Comparison of ENCODE assay signal across 24 mouse cellular contexts in the genomic region with DNA sequence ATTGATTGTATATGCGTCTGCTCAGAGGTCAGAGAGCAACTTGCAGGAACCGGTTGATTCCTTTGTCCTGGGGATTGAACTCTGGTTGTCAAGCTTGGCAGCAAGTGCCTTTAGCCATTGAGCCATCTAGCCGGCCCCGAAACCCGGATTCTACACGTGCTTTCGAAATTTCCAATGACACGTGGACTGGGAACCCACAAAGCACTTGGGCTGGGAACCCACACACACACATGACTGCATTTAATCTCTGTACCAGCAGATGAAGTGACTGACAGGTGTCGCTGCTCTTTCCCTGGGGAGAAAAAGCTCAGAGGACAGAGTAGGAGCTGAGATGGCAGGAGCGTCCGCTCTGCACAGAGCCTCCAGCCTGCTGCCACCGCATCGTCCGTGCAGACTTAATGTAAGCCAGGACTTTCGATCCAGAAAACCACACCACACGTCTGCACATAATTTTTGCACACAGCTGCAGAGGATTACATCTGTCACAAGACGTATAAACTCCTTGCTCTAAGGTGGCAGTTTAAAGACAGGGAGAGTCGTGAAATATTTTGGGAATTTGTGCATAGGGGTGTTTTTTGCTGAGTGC.
DNase-seq lines count a peak whose midpoint lies in the region; ATAC-seq lines count a peak whose summit lies in the region.
"Had no signal": no experiment of that assay in that cellular context is flagged by ENCODE, and none has a peak within 500 bp of the region (broad histone marks: within the 10 kb centered on the region; RNA-seq: fewer than 3 reads in every experiment).

No protein-coding gene starts in this region.

- no peak overlapping the region for H3K4me2 ChIP-seq in heart, embryonic 13.5 days
- no peak overlapping the region for H3K4me2 ChIP-seq in midbrain, embryonic 16.5 days (ENCODE audit: low read length)
- H3K4me2 ChIP-seq in stomach, embryonic 15.5 days, result peak overlapping the region; percentile 8; the same call in 1 of the 2 replicates
- H3K4me2 ChIP-seq: hindbrain, embryonic 12.5 days; liver, embryonic 11.5 days; neural tube, embryonic 12.5 days had no signal

- no peak overlapping the region for H3K4me3 ChIP-seq in heart, embryonic 13.5 days
- no peak overlapping the region for H3K4me3 ChIP-seq in midbrain, embryonic 10.5 days
- H3K4me3 ChIP-seq in midbrain, embryonic 16.5 days (ENCODE audit: low read depth, low read length), result no peak overlapping the region
- H3K4me3 ChIP-seq in stomach, embryonic 15.5 days (replicated peaks), result no peak overlapping the region
- H3K4me3 ChIP-seq: forebrain, embryonic 10.5 days; heart, embryonic 10.5 days; hindbrain, embryonic 12.5 days; neural tube, embryonic 12.5 days had no signal

- H3K4me1 ChIP-seq in heart, embryonic 13.5 days, result peaks cover 13% of the 10 kb centered on the region
- 0 out of 2 replicates have a peak, but pooled peaks cover 6% of the 10 kb centered on the region for H3K4me1 ChIP-seq in midbrain, embryonic 10.5 days
- no peaks in the 10 kb centered on the region for H3K4me1 ChIP-seq in midbrain, embryonic 16.5 days (ENCODE audit: control insufficient read depth, insufficient read depth, low read length)
- 0 out of 2 replicates have a peak, but pooled peaks cover 9% of the 10 kb centered on the region for H3K4me1 ChIP-seq in stomach, embryonic 15.5 days
- H3K4me1 ChIP-seq: hindbrain, embryonic 12.5 days had no signal

- H3K9ac ChIP-seq in heart, embryonic 13.5 days, result no peak overlapping the region
- no peak overlapping the region for H3K9ac ChIP-seq in midbrain, embryonic 16.5 days (ENCODE audit: low read depth, low read length)
- H3K9ac ChIP-seq in stomach, embryonic 15.5 days, result no peak overlapping the region
- H3K9ac ChIP-seq: forebrain, postnatal 0 days; hindbrain, embryonic 12.5 days; neural tube, embryonic 12.5 days had no signal

- peak overlapping the region; percentile 2; the same call in 1 of the 2 replicates for H3K27ac ChIP-seq in heart, embryonic 13.5 days (replicated peaks)
- 0 out of 2 replicates have a peak overlapping the region, but pooled peaks have one; percentile 1 for H3K27ac ChIP-seq in midbrain, embryonic 10.5 days (replicated peaks)
- no peak overlapping the region for H3K27ac ChIP-seq in midbrain, embryonic 16.5 days (ENCODE audit: low read length)
- H3K27ac ChIP-seq in stomach, embryonic 15.5 days, result peak overlapping the region; percentile 57
- H3K27ac ChIP-seq: forebrain, embryonic 10.5 days; hindbrain, embryonic 12.5 days; neural tube, embryonic 12.5 days had no signal

- DNase-seq in heart, adult 8-10 months (ENCODE audit: low spot score), result no peak
- no peak for DNase-seq in midbrain, embryonic 10.5 days (ENCODE audit: low spot score)
- DNase-seq: adrenal gland, adult 8-10 months; cerebellum, adult 11-12 months; cerebellum, postnatal 10 days; forebrain, postnatal 0 days; gastrocnemius, postnatal 25 days; kidney, adult 8-10 months; lung, adult 18-20 months; lung, postnatal 14 days; midbrain, embryonic 14.5 days; right cerebral cortex, postnatal 14 days; spleen, adult 18-20 months had no signal

- H3K36me3 ChIP-seq in heart, embryonic 13.5 days, result no peaks in the 10 kb centered on the region
- H3K36me3 ChIP-seq in midbrain, embryonic 10.5 days, result no peaks in the 10 kb centered on the region
- no peaks in the 10 kb centered on the region for H3K36me3 ChIP-seq in midbrain, embryonic 16.5 days (ENCODE audit: control insufficient read depth, insufficient read depth, low read length)
- no peaks in the 10 kb centered on the region for H3K36me3 ChIP-seq in stomach, embryonic 15.5 days
- H3K36me3 ChIP-seq: forebrain, embryonic 10.5 days; heart, embryonic 10.5 days; hindbrain, embryonic 12.5 days; neural tube, embryonic 12.5 days had no signal

- 71% methylated on average over 18 of the region's 18 CpGs for WGBS in heart, embryonic 13.5 days
- WGBS in midbrain, embryonic 10.5 days, result 89% methylated on average over 18 of the region's 18 CpGs
- 83% methylated on average over 18 of the region's 18 CpGs for WGBS in midbrain, embryonic 16.5 days
- WGBS in stomach, embryonic 15.5 days, result 58% methylated on average over 18 of the region's 18 CpGs

- ATAC-seq in heart, embryonic 13.5 days (ENCODE audit: extremely low read depth, insufficient number of reproducible peaks, low FRiP score, low TSS enrichment), result no peak
- ATAC-seq in midbrain, embryonic 16.5 days, result no peak
- ATAC-seq in granulocyte monocyte progenitor cell, adult 5-6 weeks (replicated peaks; ENCODE audit: poor library complexity, severe bottlenecking), result peak; percentile 33
- ATAC-seq in stomach, embryonic 15.5 days (ENCODE audit: insufficient read depth, low FRiP score, low read depth), result no peak
- no peak for ATAC-seq in activated CD4-positive, CD25-positive, alpha-beta regulatory T cell, adult 4 months
- no peak for ATAC-seq in CD4-positive, CD25-positive, alpha-beta regulatory T cell, adult 4 months
- ATAC-seq: forebrain, postnatal 0 days had no signal

- H3K9me3 ChIP-seq in heart, embryonic 13.5 days, result no peaks in the 10 kb centered on the region
- no peaks in the 10 kb centered on the region for H3K9me3 ChIP-seq in midbrain, embryonic 10.5 days (replicated peaks)
- no peaks in the 10 kb centered on the region for H3K9me3 ChIP-seq in midbrain, embryonic 16.5 days (replicated peaks; ENCODE audit: control insufficient read depth, low read length, poor library complexity, severe bottlenecking)
- no peaks in the 10 kb centered on the region for H3K9me3 ChIP-seq in stomach, embryonic 15.5 days
- H3K9me3 ChIP-seq: forebrain, embryonic 10.5 days; heart, embryonic 10.5 days; hindbrain, embryonic 12.5 days; neural tube, embryonic 12.5 days had no signal

- no peaks in the 10 kb centered on the region for H3K27me3 ChIP-seq in heart, embryonic 13.5 days (replicated peaks)
- no peaks in the 10 kb centered on the region for H3K27me3 ChIP-seq in midbrain, embryonic 10.5 days (ENCODE audit: low read depth, poor library complexity, severe bottlenecking)
- no peaks in the 10 kb centered on the region for H3K27me3 ChIP-seq in midbrain, embryonic 16.5 days (ENCODE audit: control insufficient read depth, insufficient read depth, low read depth, low read length)
- no peaks in the 10 kb centered on the region for H3K27me3 ChIP-seq in stomach, embryonic 15.5 days (replicated peaks)
- H3K27me3 ChIP-seq: hindbrain, embryonic 12.5 days had no signal
